Mouse (Mus musculus) lung, embryonic 14.5 days (tissue): ENCODE measurements at regions not wholly inside any gene's neighbourhood (a gene's known extent, or its start where the extent isn't known, plus 50 kb on each side); places are given as distances from the start of the nearest gene placed in this dataset.

Source experiments
- ATAC-seq: fragments of 200-750 bp; cut with Nextera tagmentation; 2 replicates; pipeline ENCODE4 v1.8.0; 2017; ENCODE audit warnings: mild to moderate bottlenecking, moderate TSS enrichment, moderate library complexity; ENCODE audit not compliant: insufficient read depth
- DNase-seq: peaks from one replicate; pipeline ENCODE4 v3.0.0-alpha.2; 2015
- H3K27ac ChIP-seq: fragments of 300-500 bp; sonication (generic); 2 replicates; pipeline ENCODE4 v1.5.1; 2014; ENCODE audit warnings: low read depth, mild to moderate bottlenecking, moderate library complexity
- H3K27me3 ChIP-seq: fragments of 300-500 bp; sonication (generic); 2 replicates; pipeline ENCODE4 v1.6.1; 2014; ENCODE audit warnings: low read length, control low read depth; ENCODE audit not compliant: insufficient read depth
- H3K36me3 ChIP-seq: fragments of 300-500 bp; sonication (generic); 2 replicates; pipeline ENCODE4 v1.6.1; 2014; ENCODE audit warnings: control low read depth; ENCODE audit not compliant: insufficient read depth
- H3K4me1 ChIP-seq: fragments of 300-500 bp; sonication (generic); 2 replicates; pipeline ENCODE4 v1.6.1; 2014; ENCODE audit warnings: antibody characterized with exemption, control low read depth; ENCODE audit not compliant: insufficient read depth
- H3K4me2 ChIP-seq: fragments of 300-500 bp; sonication (generic); 2 replicates; pipeline ENCODE4 v1.6.1; 2014; ENCODE audit warnings: mild to moderate bottlenecking
- H3K4me3 ChIP-seq: fragments of 300-500 bp; sonication (generic); 2 replicates; pipeline ENCODE4 v1.5.1; 2014; ENCODE audit warnings: low read depth, low read length
- H3K9ac ChIP-seq: fragments of 300-500 bp; sonication (generic); 2 replicates; pipeline ENCODE4 v1.6.1; 2014
- H3K9me3 ChIP-seq: fragments of 300-500 bp; sonication (generic); 2 replicates; pipeline ENCODE4 v1.6.1; 2016; ENCODE audit warnings: low read depth, low read length, control low read depth
- CTCF ChIP-seq: IDR thresholded peaks from 2 replicates; pipeline ENCODE4 v1.5.1; 2016; ENCODE audit warnings: antibody characterized with exemption, low read depth
- WGBS: fragments of 180-500 bp; shearing (Covaris S2); extraction: QIAGEN DNeasy Blood & Tissue Kit; methylation state at CpG from one replicate; pipeline ENCODE4 v1.1.7; 2014; 5-methylcytosine and 5-hydroxymethylcytosine counted together

- WGBS, result 51% methylated on average over 8 of the region's 8 CpGs
- no peaks in the 10 kb centered on the region for H3K4me1 ChIP-seq
- no peak for TF ChIP-seq CTCF
- H3K4me3 ChIP-seq, result no peak overlapping the region
- no peaks in the 10 kb centered on the region for H3K9me3 ChIP-seq
- DNase-seq, result no peak
- no peaks in the 10 kb centered on the region for H3K27me3 ChIP-seq
- H3K4me2 ChIP-seq, result no peak overlapping the region
- no peak overlapping the region for H3K9ac ChIP-seq
- ATAC-seq, result no peak
- H3K36me3 ChIP-seq, result no peaks in the 10 kb centered on the region
- H3K27ac ChIP-seq, result no peak overlapping the region
Observed at GRCm38 (mm10) chr9:41621341-41621740, 459.8 kb upstream of the Ubash3b start.

- Histone ChIP-seq H3K36me3 (no peaks in the 10 kb centered on the region), H3K4me2 (no peak overlapping the region), H3K4me3 (no peak overlapping the region), H3K27me3 (no peaks in the 10 kb centered on the region), H3K9ac (no peak overlapping the region), H3K27ac (peak overlapping the region; percentile 43; the same call in 1 of the 2 replicates), H3K9me3 (no peaks in the 10 kb centered on the region), H3K4me1 (peaks cover 16% of the 10 kb centered on the region)
- no peak for TF ChIP-seq CTCF
- WGBS, result 32% methylated on average over 7 of the region's 7 CpGs
- ATAC-seq, result no peak
- DNase-seq, result no peak
Observed at GRCm38 (mm10) chr9:41614002-41614401, 452.5 kb upstream of the Ubash3b start.

DNA sequence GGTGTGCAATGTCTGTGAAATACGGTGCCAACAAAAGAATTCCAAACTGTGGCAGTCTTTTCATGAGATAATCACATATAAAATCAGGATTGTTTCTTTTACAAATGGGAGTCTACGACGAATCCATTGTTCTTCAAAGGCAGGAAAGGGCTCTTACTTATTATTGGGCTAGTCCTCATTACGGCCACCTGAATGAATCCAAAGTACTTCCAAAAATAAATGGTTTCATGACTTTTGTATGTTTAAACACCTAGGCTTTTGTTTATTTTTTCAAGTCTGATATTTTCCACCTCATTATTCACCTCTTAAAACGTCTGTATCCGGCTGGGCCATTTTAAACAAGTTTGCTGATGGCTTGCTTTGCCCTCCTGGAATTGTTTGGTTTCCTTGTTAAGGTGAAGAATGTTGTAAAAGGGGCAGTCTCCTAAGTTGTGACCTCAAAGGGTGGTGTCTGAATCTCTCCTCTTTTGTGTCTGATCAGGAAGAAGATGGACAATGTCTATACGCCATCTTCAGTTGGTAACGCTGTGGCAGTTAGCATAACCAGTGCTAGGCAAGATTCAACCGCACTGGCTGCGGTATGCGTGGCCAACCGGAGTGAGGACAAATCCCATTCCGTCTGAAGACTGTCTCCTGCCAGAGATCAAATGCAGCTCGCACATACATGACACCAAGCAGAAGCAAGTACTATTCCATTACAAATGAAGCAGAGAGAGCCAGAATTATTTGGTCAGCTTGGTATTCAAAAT, 451.5 kb upstream of the Ubash3b start:
- no peak for ATAC-seq
- 27% methylated on average over 14 of the region's 14 CpGs for WGBS
- Histone ChIP-seq H3K27ac (peak overlapping the region; percentile 79), H3K4me1 (peaks cover 16% of the 10 kb centered on the region), H3K36me3 (no peaks in the 10 kb centered on the region), H3K9ac (no peak overlapping the region), H3K27me3 (no peaks in the 10 kb centered on the region), H3K9me3 (no peaks in the 10 kb centered on the region), H3K4me2 (peak overlapping the region; percentile 54), H3K4me3 (no peak overlapping the region)
- no peak for TF ChIP-seq CTCF
- no peak for DNase-seq

DNA sequence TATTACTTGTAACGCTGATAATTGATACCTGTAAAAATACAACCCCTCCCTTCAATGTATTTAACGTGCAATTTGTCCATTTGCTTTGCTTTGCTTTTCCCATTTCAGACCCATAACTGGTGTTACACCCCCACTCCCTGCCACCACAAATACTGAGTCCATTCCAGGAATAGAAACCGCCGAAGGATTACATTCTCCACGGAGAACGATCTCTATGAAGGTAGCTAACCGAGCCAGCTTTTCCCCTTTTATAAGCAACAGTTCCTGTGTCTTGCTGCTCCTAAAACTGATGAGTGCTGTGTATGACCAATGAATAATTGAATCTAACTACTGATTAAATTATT, 450.9 kb upstream of the Ubash3b start:
- Histone ChIP-seq H3K27me3 (no peaks in the 10 kb centered on the region), H3K27ac (peak overlapping the region; percentile 79), H3K36me3 (no peaks in the 10 kb centered on the region), H3K4me1 (peaks cover 16% of the 10 kb centered on the region), H3K4me3 (peak overlapping the region; percentile 12; the same call in 1 of the 2 replicates), H3K9me3 (no peaks in the 10 kb centered on the region), H3K9ac (no peak overlapping the region), H3K4me2 (peak overlapping the region; percentile 54)
- ATAC-seq (no peak), DNase-seq (peak; percentile 52)
- 8% methylated on average over 7 of the region's 7 CpGs for WGBS
- no peak for TF ChIP-seq CTCF

GRCm38 (mm10) chr9:41611534-41612451, 450.3 kb upstream of the Ubash3b start:
- 11% methylated on average over 11 of the region's 11 CpGs for WGBS
- DNase-seq (peak; percentile 89), ATAC-seq (peak; percentile 75; the same call in 1 of the 2 replicates)
- peak overlapping the region; percentile 65 for H3K27ac ChIP-seq
- no peaks in the 10 kb centered on the region for H3K27me3 ChIP-seq
- H3K4me1 ChIP-seq, result peaks cover 16% of the 10 kb centered on the region
- H3K9ac ChIP-seq, result no peak overlapping the region
- peak overlapping the region; percentile 12; the same call in 1 of the 2 replicates for H3K4me3 ChIP-seq
- H3K4me2 ChIP-seq, result peak overlapping the region; percentile 54
- no peak for TF ChIP-seq CTCF
- H3K36me3 ChIP-seq, result no peaks in the 10 kb centered on the region
- no peaks in the 10 kb centered on the region for H3K9me3 ChIP-seq

DNA sequence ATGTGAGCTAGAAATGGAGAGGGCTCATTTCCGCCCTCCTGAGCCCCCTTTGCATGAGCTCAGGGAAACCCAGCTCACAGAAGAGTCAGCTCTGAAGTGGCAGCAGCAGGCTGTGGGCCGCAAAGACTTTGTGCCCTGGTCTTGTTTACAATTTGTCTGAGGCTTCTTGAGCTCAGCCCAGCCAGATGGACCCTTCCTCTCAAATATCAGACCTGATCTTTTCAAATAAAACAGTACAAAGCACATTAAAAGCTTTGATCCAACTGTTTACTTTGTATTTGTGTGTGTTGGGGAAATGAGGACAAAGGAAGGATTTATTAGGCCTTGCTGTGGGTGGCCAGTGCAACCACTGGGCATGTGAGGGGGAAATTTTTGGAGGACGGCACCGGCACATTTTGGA, 448.9 kb upstream of the Ubash3b start:
- DNase-seq (peak; percentile 58), ATAC-seq (0 out of 2 replicates have a peak, but pooled peaks have one; percentile 10)
- Histone ChIP-seq H3K4me2 (no peak overlapping the region), H3K4me1 (peaks cover 16% of the 10 kb centered on the region), H3K9ac (no peak overlapping the region), H3K27me3 (no peaks in the 10 kb centered on the region), H3K9me3 (no peaks in the 10 kb centered on the region), H3K27ac (peak overlapping the region; percentile 65; the same call in 1 of the 2 replicates), H3K36me3 (no peaks in the 10 kb centered on the region), H3K4me3 (no peak overlapping the region)
- TF ChIP-seq CTCF, result no peak
- 18% methylated on average over 4 of the region's 4 CpGs for WGBS

DNA sequence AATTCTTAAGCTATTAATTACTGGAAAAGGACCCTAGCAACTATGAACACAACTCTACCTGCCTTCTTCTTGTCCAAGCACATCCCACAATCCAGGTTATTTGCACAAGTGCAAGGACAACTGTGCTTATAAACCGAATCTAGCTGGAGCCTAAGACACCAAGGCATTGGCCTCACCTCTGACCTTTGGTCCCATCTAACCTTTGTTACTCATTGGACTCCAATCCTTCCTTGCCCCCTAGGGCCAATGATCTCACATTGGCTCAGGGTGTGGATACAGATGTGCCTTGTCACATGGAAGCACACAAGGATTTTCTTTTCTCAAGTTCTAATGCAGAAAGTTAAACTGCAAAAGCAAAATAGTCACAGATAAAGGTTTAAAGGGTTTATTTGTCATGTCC, 444.6 kb upstream of the Ubash3b start:
- no peak overlapping the region for H3K27ac ChIP-seq
- no peak for ATAC-seq
- WGBS, result 48% methylated on average over 1 of the region's 1 CpGs

More for the DNA sequence above, 444.6 kb upstream of the Ubash3b start:
- no peak for TF ChIP-seq CTCF
- DNase-seq, result no peak
- no peaks in the 10 kb centered on the region for H3K9me3 ChIP-seq
- H3K4me1 ChIP-seq, result peaks cover 10% of the 10 kb centered on the region; the same call in 1 of the 2 replicates
- H3K4me2 ChIP-seq, result no peak overlapping the region
- H3K27me3 ChIP-seq, result no peaks in the 10 kb centered on the region
- H3K4me3 ChIP-seq, result no peak overlapping the region
- H3K36me3 ChIP-seq, result no peaks in the 10 kb centered on the region
- no peak overlapping the region for H3K9ac ChIP-seq
